Mouse (Mus musculus) ES-E14 (cell line): ENCODE data around the gene Sowahd. TPM values are rescaled to one million over a fixed set of nuclear protein-coding genes. Genes with fewer than 3 reads are reported as not detected.
"Not testable (repeated sequence)": the region's sequence is repeated elsewhere in the genome, so short reads cannot be mapped to it uniquely, and the experiment has no call there.

Source experiments
- DNase-seq: peaks from one replicate; pipeline ENCODE4 v3.0.0-alpha.2; 2013; ENCODE audit warnings: low read depth, low spot score
- H3K27ac ChIP-seq: 2 replicates; pipeline ENCODE4 v1.5.1; 2012; ENCODE audit warnings: low read depth, mild to moderate bottlenecking, low read length, moderate library complexity, mixed read lengths; ENCODE audit not compliant: poor library complexity, insufficient read depth, severe bottlenecking
- H3K36me3 ChIP-seq: 2 replicates; pipeline ENCODE4 v1.6.1; 2012; ENCODE audit warnings: mild to moderate bottlenecking, low read length, moderate library complexity, mixed read lengths; ENCODE audit not compliant: control insufficient read depth, poor library complexity, insufficient read depth, severe bottlenecking
- H3K4me1 ChIP-seq, 2 experiments: fragments of 150-350 bp in 1 of 2; sonication (generic) in 1 of 2; 2 replicates each; pipeline ENCODE4 v1.6.1; 2012; ENCODE audit warnings: low read length in 2 of 2, mild to moderate bottlenecking in 1 of 2, mixed read lengths in 1 of 2; ENCODE audit not compliant: control insufficient read depth in 2 of 2, insufficient read depth in 2 of 2, poor library complexity in 1 of 2
- H3K4me3 ChIP-seq, 2 experiments: fragments of 150-350 bp in 1 of 2; sonication (generic) in 1 of 2; 2 replicates each; pipeline ENCODE4 v1.5.1; 2012; ENCODE audit warnings: low read length in 2 of 2, low read depth in 1 of 2, mild to moderate bottlenecking in 1 of 2, mixed read lengths in 1 of 2; ENCODE audit not compliant: insufficient read depth in 1 of 2, poor library complexity in 1 of 2, severe bottlenecking in 1 of 2
- H3K9ac ChIP-seq: 2 replicates; pipeline ENCODE4 v1.6.1; 2012; ENCODE audit warnings: low read depth, mild to moderate bottlenecking, low read length, mixed read lengths; ENCODE audit not compliant: poor library complexity, insufficient read depth, severe bottlenecking
- H3K9me3 ChIP-seq: fragments of 150-350 bp; sonication (generic); 2 replicates; pipeline ENCODE4 v1.6.1; 2012; ENCODE audit warnings: low read depth, mild to moderate bottlenecking, low read length; ENCODE audit not compliant: control insufficient read depth, insufficient read depth
- CHD2 ChIP-seq: IDR thresholded peaks from 2 replicates; pipeline ENCODE4 v1.6.1; 2014; ENCODE audit warnings: mild to moderate bottlenecking, low read depth, low read length, inconsistent platforms
- HCFC1 ChIP-seq: IDR thresholded peaks from 2 replicates; pipeline ENCODE4 v1.6.1; 2012; ENCODE audit warnings: low read length, inconsistent platforms, borderline replicate concordance; ENCODE audit not compliant: insufficient read depth
- MAFK ChIP-seq: IDR thresholded peaks from 2 replicates; pipeline ENCODE4 v1.6.1; 2014; ENCODE audit warnings: mild to moderate bottlenecking, low read depth, low read length, inconsistent platforms; ENCODE audit not compliant: insufficient read depth
- ZC3H11A ChIP-seq: IDR thresholded peaks from 2 replicates; pipeline ENCODE4 v1.6.1; 2012; ENCODE audit warnings: low read depth, mild to moderate bottlenecking, inconsistent platforms, low read length, borderline replicate concordance
- ZNF384 ChIP-seq: IDR thresholded peaks from 2 replicates; pipeline ENCODE4 v1.6.1; 2012; ENCODE audit warnings: low read depth, low read length, inconsistent platforms
- in situ Hi-C, 2 experiments: fragments of 600-800 bp; cut with MboI; formaldehyde crosslinking; loops; one replicate each; pipeline ENCODE4 v1.15.1; 2025; ENCODE audit warnings: low sequenced_read_pairs in 2 of 2, inconsistent platforms in 1 of 2; ENCODE audit not compliant: unreplicated experiment in 2 of 2
- total RNA-seq: library from RNA; depleted of rRNA; stranded (reverse); fragments of 300-350 nt; gene quantifications from 2 replicates; pipeline ENCODE4 v1.2.3, GENCODE M21; 2012

The Sowahd gene
- total RNA-seq, 1 experiment, result not detected

DNA sequence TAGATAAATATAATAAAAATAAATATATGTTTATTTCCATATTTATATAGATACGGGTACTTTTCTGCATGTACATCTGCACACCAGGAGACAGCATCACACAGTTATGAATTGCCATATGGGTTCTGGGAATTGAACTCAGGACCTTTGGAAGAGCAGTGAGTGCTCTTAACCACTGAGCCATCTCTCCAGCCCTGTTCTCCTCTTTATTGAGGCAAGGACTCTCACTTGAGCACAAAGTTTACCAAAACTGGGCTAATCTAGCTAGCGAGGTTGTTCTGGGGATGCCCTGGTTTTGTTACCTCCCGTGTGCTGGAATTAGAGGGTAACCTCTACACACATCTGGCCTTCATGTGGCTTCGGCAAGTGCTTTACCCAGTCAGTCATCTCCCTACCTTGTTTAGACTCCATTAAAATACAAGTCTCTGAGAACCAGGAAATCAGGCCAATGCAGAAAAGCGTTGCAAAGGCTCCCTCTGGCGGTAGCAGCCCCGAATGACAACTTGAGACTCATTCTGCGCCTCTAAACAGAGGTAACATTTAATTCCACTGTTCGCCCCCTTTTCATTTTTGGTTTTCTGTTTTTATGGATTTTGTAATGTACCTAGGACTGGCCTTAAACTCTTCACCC is 25.7 kb downstream of the Sowahd start:
- Histone ChIP-seq H3K4me3 (no peak overlapping the region), H3K4me1 (no peaks in the 10 kb centered on the region), H3K9ac (peak overlapping the region; percentile 42; the same call in 1 of the 2 replicates), H3K36me3 (no peaks in the 10 kb centered on the region), H3K9me3 (no peaks in the 10 kb centered on the region), H3K27ac (0 out of 2 replicates have a peak overlapping the region, but pooled peaks have one; percentile 7)
- peak; percentile 40 for DNase-seq
- in situ Hi-C loops, result no loop called here
- TF ChIP-seq ZC3H11A (no peak), CHD2 (no peak), ZNF384 (no peak), HCFC1 (no peak), MAFK (no peak)

DNA sequence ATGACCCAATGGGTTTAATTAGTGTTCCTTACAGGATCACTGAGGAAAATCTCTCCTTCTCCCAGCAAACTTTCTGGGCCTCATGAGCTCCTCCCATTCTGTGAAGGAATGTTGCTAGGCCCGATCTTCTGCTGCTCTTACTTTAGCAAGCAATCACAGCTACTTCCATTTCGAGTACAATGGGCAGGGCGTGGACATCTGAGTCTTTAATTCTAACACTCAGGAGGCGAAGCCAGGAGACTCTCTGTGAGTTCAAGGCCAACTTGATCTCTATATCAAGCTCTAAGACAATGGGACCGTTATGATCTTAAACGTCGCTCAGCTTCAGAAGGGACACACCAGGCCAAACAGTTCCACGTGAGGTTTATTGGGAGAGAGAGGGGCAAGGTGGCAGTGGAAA is 28.0 kb downstream of the Sowahd start:
- no peak overlapping the region for H3K4me3 ChIP-seq
- TF ChIP-seq MAFK, result no peak
- no peak for TF ChIP-seq CHD2
- TF ChIP-seq ZC3H11A, result no peak
- no peak for TF ChIP-seq ZNF384
- TF ChIP-seq HCFC1, result no peak
- no peaks in the 10 kb centered on the region for H3K9me3 ChIP-seq
- peaks cover 5% of the 10 kb centered on the region; the same call in 1 of the 2 replicates for H3K36me3 ChIP-seq
- in situ Hi-C loops, result no loop called here
- H3K27ac ChIP-seq, result peak overlapping the region; percentile 40; the same call in 1 of the 2 replicates
- H3K4me1 ChIP-seq, result no peaks in the 10 kb centered on the region
- DNase-seq, result no peak
- H3K9ac ChIP-seq, result no peak overlapping the region

DNA sequence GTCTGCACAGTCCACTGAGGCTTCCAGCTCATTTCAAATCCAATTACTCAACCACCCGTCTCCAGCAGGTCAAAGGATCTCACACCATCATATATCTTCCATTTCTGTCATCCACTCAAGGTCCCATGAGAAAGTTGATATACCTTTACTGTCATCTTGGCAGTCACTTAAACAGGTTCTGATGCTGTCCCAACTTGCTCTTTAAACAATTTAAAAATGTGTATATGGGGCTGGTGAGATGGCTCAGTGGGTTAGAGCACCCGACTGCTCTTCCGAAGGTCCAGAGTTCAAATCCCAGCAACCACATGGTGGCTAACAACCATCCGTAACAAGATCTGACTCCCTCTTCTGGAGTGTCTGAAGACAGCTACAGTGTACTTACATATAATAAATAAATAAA is 31.7 kb downstream of the Sowahd start:
- DNase-seq, H3K4me3 ChIP-seq, H3K9ac ChIP-seq, H3K4me1 ChIP-seq, in situ Hi-C loops, H3K9me3 ChIP-seq, H3K27ac ChIP-seq: not testable (repeated sequence)
- H3K36me3 ChIP-seq, result peaks cover 24% of the 10 kb centered on the region

DNA sequence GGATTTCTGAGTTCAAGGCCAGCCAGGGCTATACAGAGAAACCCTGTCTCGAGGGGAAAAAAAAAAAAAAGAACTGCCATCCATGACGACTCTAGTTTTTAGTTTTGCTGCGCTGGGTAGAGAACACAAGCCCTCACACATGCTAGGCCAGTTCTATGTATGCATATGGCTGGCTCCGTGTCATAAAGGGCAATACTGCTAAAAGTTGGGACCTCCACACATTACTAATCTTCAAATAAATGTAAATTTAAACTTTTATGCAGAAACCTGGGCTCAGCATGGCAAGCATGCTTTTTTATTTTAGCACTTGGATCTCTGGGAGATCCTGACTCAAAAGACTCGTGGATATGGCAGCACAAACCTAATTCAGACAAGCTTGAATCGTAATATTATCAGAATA is 32.5 kb downstream of the Sowahd start:
- peaks cover 24% of the 10 kb centered on the region for H3K36me3 ChIP-seq
- no peak overlapping the region for H3K27ac ChIP-seq
- DNase-seq, result no peak
- H3K9me3 ChIP-seq, result no peaks in the 10 kb centered on the region
- no peak overlapping the region; the same call in 1 of the 2 replicates for H3K9ac ChIP-seq
- no peak overlapping the region for H3K4me3 ChIP-seq
- in situ Hi-C loops, result no loop called here
- no peaks in the 10 kb centered on the region for H3K4me1 ChIP-seq
- TF ChIP-seq ZC3H11A (no peak), ZNF384 (no peak), HCFC1 (no peak), CHD2 (no peak), MAFK (no peak)

DNA sequence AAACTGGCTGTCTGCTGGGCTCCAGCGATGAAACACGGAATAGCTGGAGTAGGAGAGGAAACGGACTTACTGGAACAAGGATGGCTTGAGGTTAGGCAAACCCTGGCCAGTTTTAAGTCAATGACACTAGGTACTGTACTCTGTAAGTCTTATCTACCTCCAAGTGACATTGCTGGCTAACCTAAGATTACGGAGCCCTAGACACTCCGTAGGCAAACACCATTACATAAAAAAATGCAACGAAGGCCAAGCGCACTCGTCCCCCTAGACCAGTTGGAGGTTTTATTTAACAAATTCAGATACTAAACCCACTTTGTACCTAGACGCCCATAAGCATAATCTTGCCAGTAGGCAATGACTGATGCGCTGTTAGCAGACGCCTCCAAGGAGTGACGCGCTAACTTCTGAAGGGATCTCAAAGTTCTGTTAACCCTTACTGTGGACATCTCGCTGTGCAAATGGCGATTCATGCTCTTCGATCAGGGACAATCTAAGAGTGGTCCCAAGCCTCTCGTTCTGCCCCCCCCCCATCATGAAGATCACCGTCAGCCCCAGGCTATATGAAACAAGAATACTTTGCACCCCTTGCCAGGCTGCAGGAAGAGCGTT is 35.8 kb downstream of the Sowahd start:
- no peak for DNase-seq
- Histone ChIP-seq H3K9ac (peak overlapping the region; percentile 95), H3K4me1 (peaks cover 0 to 2% of the 10 kb centered on the region in 2 experiments; a peak in 1 of 4 replicates), H3K36me3 (peaks cover 24% of the 10 kb centered on the region), H3K9me3 (no peaks in the 10 kb centered on the region), H3K27ac (peak overlapping the region; percentile 83), H3K4me3 (peak overlapping the region; percentile 91 to 95)
- no peak for TF ChIP-seq ZNF384
- no peak for TF ChIP-seq HCFC1
- no peak for TF ChIP-seq MAFK
- no peak for TF ChIP-seq ZC3H11A
- no peak for TF ChIP-seq CHD2
- in situ Hi-C loops, result no loop called here
